Mouse (Mus musculus): ENCODE data around the gene Batf. TPM values are rescaled to one million over a fixed set of nuclear protein-coding genes. Genes with fewer than 3 reads are reported as not detected.
"Not testable (repeated sequence)": the region's sequence is repeated elsewhere in the genome, so short reads cannot be mapped to it uniquely, and the experiment has no call there.

Gene Batf
- under 1 TPM in 1 of 2 experiments, not detected in 1; 0.88 TPM for total RNA-seq (2021)
- long read RNA-seq, experiment 1: 0 reads
- long read RNA-seq, experiment 2: 0 reads

DNA sequence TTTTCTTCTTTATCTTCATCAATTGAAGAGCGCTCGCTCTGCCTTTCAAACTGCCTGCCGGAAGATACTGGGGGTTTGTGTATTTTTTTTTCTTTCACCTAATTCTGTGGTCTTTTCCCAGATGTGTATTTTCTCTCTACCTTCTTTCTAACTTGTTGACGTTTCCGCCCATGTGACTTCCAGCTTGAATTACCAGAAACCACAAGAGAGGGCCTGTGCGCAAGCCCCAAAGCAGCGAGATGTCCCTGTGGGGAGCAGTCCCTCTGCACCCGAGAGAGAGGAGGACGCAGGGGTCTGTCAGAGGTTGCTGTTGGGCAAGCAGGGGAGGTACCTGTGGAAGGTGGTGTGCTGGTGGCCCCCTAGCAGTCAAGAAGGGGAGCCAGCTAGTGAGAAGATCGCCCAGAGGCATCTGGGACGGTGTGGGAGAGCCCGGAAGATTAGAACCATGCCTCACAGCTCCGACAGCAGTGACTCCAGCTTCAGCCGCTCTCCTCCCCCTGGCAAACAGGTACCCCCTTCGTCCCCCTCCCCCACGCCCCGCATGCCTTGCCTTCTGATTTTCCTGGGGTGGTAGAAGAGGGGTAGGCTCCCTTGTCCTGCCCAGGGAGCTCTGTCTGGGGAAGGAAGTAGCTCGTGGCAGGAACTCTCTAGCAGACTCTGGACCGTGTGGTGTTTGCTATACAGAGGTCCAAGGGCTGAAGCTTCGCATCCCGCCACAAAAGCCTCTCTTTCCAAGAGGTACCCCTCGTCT, at the start of gene Batf:
TSS of gene Batf (plus strand) at position 204 of the 751 bp plus-strand sequence.
- no peak for DNase-seq (ENCODE audit: low spot score in 2 of 2)
- intact Hi-C loops (cut with DNase I): loop anchor here (10.0 kb wide), 1 partner anchor 128 kb away; no protein-coding TSS in a partner anchor

DNA sequence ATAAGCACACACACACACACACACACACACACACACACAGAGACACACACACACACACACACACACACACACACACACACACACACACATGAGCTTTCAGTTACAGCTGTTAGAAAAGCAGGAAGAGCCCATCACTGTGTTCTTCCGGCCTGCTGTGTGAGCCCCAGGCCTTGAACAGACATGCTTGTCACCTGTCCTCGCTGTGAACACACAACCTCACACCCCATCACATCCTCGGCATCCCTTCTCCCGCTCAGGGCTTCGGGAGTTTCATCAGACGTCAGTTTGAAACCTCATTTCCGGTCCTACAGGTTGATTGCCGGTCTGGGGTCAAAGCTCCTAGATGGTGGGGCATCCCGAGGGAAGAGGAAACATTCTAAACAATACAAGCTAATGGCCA, 48.5 kb upstream of the Batf start:
- DNase-seq (ENCODE audit: low spot score in 2 of 2): no peak
- intact Hi-C loops (cut with DNase I): no loop called here

GRCm38 (mm10) chr12:85638541-85639325, 47.7 kb upstream of the Batf start:
- no peak for DNase-seq (ENCODE audit: low spot score in 2 of 2)
- intact Hi-C loops (cut with DNase I): no loop called here

- peak in 1 of 2 experiments; percentile 66 for DNase-seq (ENCODE audit: low spot score in 2 of 2)
- intact Hi-C loops (cut with DNase I): no loop called here
These were observed 47.0 kb upstream of the Batf start for GRCm38 (mm10) chr12:85639326-85640008.

DNA sequence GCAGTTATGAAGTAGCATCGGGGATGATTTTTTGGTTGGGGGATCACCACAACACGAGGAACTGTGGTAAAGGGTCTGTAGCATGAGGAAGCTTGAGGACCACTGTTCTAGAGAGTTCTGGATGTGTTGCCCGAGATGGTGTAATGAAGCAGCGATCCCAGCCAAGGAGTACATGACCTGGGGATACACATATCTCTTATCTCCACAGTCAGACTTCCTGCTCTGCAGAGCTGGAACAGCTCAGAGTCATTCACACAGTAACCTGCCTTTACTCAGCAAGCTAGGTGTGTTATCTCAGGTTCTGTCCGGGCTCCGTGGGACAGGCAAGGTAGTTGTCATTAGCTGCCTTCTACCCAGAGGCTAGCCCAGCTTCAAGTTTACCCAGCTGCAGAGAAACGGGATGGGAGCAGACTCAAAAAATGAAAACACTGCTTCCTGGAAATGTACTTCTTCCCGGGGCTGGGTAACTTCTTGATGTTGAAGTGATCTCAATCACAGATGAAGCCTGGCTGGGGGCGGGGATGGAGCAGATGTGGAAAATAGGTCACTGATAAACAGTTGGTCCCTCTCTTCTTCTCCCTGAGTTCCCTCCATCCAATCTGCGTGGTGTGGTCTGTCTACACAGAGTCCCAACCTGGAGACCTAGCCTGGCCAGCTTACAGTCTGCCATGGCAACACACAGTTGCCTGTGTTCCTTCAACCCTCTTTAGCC, 45.5 kb upstream of the Batf start:
- no peak for DNase-seq (ENCODE audit: low spot score in 2 of 2)
- intact Hi-C loops (cut with DNase I): no loop called here

GRCm38 (mm10) chr12:85641564-85641931, 44.9 kb upstream of the Batf start:
- intact Hi-C loops (cut with DNase I): no loop called here
- DNase-seq (ENCODE audit: low spot score in 2 of 2): no peak

GRCm38 (mm10) chr12:85643735-85644134, 42.7 kb upstream of the Batf start:
- intact Hi-C loops (cut with DNase I): no loop called here
- DNase-seq (ENCODE audit: low spot score in 2 of 2): no peak

GRCm38 (mm10) chr12:85645664-85646063, 40.8 kb upstream of the Batf start:
- DNase-seq (ENCODE audit: low spot score in 2 of 2): peak in 1 of 2 experiments; percentile 40
- intact Hi-C loops (cut with DNase I): no loop called here

DNA sequence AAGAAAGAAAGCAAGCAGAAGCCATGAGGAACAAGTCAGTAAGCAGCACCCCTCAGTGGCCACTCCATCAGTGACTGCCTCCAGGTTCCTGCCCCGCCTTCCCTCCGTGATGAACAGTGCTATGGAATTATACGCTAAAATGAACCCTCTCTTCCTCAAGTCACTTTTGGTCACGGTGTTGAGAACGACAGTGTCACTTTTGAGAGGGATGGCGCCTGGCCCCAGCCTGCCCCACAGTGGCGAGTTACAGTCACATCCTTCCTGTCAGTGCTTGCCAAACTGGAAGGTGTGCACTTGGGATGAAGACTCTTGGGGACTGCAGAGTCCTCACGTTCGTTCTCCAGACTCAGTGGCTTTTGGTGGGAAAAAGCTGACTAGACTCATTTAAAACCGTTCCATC, 39.1 kb upstream of the Batf start:
- no peak for DNase-seq (ENCODE audit: low spot score in 2 of 2)

GRCm38 (mm10) chr12:85647955-85648354, 38.5 kb upstream of the Batf start:
- no peak for DNase-seq (ENCODE audit: low spot score in 2 of 2)
- intact Hi-C loops (cut with DNase I): no loop called here

More for the DNA sequence above, 39.1 kb upstream of the Batf start:
- intact Hi-C loops (cut with DNase I): no loop called here

DNA sequence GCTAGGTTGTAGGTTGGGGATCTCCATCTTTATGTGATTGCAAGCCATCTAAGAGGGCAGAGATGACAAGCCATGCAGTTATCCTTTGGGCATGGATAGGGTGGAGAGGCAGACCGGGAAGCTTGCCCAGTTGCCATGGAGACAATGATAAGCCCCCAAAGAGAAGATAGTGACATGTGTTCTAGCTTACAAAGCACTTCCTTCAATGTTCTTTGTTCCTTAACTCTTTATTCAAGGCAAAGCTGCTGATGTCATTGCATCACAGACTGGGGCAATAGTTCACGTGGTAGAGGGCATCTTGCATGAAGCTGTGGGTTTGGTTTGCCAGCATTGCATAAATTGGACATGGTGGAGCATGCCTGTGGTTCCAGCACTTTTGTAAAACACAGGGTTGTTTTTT, 27.1 kb upstream of the Batf start:
- DNase-seq (ENCODE audit: low spot score in 2 of 2): peak in 1 of 2 experiments; percentile 38
- intact Hi-C loops (cut with DNase I): no loop called here

DNA sequence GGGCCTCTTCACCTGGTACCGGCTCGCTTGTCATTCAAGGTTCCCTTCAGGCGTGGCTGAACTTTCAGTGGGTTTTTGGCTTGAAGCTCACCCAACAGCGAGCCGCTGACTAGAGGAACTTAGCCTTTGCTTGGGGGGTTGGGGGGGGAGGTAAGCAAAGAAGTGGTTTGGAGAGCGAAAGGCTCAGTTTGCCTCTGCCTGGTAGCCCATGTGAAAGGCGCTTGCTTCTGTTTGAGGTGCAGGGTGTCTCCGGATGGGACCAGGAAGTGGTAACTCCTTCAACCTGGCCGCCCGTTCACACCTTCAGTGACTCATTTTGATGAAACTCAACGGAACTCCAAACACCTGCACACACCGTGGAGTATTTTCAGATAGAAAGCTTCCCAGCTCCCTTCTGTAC, 25.6 kb upstream of the Batf start:
- intact Hi-C loops (cut with DNase I): loop anchor here (5.0 kb wide), 2 partner anchors 64 to 314 kb away; partner anchors contain the start of gene Jdp2
- no peak for DNase-seq (ENCODE audit: low spot score in 2 of 2)

DNA sequence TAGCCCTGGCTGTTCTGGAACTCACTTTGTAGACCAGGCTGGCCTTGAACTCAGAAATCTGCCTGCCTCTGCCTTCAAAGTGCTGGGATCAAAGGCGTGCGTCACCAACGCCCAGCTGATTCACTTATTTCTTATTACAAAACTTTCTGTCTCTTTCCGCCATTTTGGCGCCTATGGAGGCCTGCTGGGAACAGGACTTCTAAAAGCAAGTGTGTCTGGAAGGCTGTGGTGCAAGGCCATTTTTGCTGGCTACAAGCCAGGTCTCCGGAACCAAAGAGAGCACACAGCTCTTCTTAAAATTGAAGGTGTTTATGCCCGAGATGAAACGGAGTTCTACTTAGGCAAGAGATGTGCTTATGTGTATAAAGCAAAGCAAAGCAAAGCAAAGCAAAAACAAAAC, 24.2 kb upstream of the Batf start:
- intact Hi-C loops (cut with DNase I): loop anchor here (2.0 to 5.0 kb wide), 3 partner anchors 65 to 315 kb away; partner anchors contain the start of gene Jdp2
- not testable (repeated sequence) for DNase-seq (ENCODE audit: low spot score in 2 of 2)

DNA sequence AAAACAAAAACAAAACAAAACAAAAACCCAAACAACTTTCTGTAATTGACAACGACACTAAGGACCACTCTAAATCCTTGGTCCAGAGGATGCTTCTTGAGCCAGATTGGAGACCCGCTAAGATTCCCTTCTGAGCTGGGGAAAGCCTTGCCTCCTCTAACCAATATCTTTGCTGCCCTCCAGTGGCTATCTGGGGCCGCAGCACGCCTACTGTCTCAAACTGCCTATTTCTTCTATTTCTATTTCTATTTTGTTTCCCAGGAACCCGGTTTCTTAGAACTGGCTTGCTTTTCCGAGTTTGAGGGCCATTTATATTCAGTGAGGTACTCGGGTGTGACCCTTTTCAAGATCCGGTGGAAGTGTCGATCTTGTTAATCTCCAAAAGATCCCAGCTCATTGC, 23.6 kb upstream of the Batf start:
- intact Hi-C loops (cut with DNase I): loop anchor here (2.0 to 5.0 kb wide), 3 partner anchors 66 to 316 kb away; partner anchors contain the start of gene Jdp2
- DNase-seq (ENCODE audit: low spot score in 2 of 2): peak; percentile 79 to 85

DNA sequence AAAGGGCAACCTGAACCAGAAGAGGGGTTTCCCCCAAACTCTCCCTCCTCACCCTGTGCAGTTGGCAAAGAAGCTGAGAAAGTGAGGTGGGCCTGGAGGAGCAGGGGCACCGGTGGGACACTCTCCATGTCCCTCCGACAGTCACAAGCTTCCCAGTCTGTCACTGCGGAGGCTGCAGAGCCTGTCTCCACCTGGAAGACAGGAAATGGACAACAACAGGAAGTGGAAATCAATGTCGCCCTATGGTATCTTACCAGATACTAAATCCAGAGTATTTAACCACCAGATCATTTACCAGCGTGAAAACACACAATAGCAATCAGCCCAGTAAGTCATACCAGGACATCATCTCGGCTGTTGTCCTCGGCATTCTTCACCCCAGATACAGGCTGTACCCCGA, 20.4 kb upstream of the Batf start:
- DNase-seq (ENCODE audit: low spot score in 2 of 2): no peak
- intact Hi-C loops (cut with DNase I): no loop called here

GRCm38 (mm10) chr12:85667071-85667470, 19.4 kb upstream of the Batf start:
- DNase-seq (ENCODE audit: low spot score in 2 of 2): no peak
- intact Hi-C loops (cut with DNase I): no loop called here

- intact Hi-C loops (cut with DNase I): no loop called here
- DNase-seq (ENCODE audit: low spot score in 2 of 2): peak in 1 of 2 experiments; percentile 44
These were observed 17.8 kb upstream of the Batf start for GRCm38 (mm10) chr12:85668696-85669095.

- no peak for DNase-seq (ENCODE audit: low spot score in 2 of 2)
- intact Hi-C loops (cut with DNase I): no loop called here
These were observed 16.4 kb upstream of the Batf start for GRCm38 (mm10) chr12:85670080-85670479.

- DNase-seq (ENCODE audit: low spot score in 2 of 2): no peak
- intact Hi-C loops (cut with DNase I): no loop called here
These were observed 12.6 kb upstream of the Batf start for GRCm38 (mm10) chr12:85673914-85674313.
